7 mouse cellular contexts compared by ENCODE assay signal in the genomic region with DNA sequence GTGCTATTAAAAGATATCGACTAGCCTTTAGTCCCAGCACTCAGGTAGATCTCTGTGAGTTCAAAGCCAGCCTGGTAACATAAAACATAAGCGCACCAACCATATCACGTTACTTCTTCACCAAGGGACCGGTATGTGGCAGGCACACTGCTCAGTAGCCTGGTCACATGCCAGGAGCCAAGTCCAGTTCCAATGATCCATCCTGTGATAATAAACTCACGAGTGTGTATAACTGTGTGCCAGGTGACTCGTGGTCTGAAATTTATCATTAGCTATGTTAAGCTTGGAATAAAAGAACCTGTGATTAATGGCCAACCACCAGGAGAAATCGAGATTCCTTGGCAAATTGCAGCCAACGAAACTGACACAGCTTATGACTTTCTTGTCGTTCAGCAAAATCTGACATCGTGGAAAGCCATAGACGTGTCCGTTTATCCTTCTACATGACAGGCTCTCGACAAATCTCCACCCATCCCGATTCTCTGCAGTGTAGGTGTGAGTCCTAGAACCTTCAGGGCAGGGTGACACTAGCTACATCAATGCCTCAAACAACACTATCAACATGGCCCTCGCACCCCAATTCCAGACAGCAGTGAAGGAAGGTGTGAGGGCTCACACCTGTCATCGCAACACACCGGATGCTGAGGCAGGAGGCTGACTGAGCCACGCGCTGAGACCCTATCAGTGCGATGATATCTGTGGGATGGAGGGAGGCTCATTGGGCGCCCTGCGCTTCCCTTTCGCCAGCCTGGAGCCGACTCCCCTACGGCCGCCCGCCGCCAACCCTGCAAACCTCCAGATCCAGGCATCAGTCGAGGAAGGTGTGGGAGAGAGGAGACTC. TPM values are rescaled to one million over a fixed set of nuclear protein-coding genes. Genes with fewer than 3 reads are reported as not detected.
A peak's percentile ranks its signal among the peaks of the same experiment; 100 is the strongest.
DNase-seq lines count a peak whose midpoint lies in the region; ATAC-seq and TF ChIP-seq lines count a peak whose summit lies in the region.

No protein-coding gene starts in this region.

- peak overlapping the region; percentile 53 for H3K27ac ChIP-seq in spleen, adult 2 months (ENCODE audit: insufficient read depth, low read length)
- no peak overlapping the region for H3K27ac ChIP-seq in embryonic facial prominence, embryonic 11.5 days (replicated peaks; ENCODE audit: low read depth, low read length)
- peak overlapping the region; percentile 59 for H3K27ac ChIP-seq in intestine, embryonic 15.5 days
- H3K27ac ChIP-seq in macrophage: no peak overlapping the region

- H3K27me3 ChIP-seq in spleen, adult 2 months (ENCODE audit: control insufficient read depth, insufficient read depth, low read length): no peaks in the 10 kb centered on the region
- H3K27me3 ChIP-seq in embryonic facial prominence, embryonic 11.5 days (ENCODE audit: control insufficient read depth, insufficient read depth, low read length): no peaks in the 10 kb centered on the region
- peaks cover 10% of the 10 kb centered on the region; the same call in 1 of the 2 replicates for H3K27me3 ChIP-seq in intestine, embryonic 15.5 days (replicated peaks)

- DNase-seq in spleen, adult 2 months (ENCODE audit: low read depth in 1 of 2, low spot score in 2 of 2): no peak
- no peak for DNase-seq in spleen, postnatal 4 days (ENCODE audit: low spot score in 2 of 2)
- DNase-seq in embryonic facial prominence, embryonic 11.5 days (ENCODE audit: low spot score): no peak
- DNase-seq in right cerebral cortex, adult 2 months (ENCODE audit: low spot score in 2 of 2): no peak
- no peak for DNase-seq in thymus, postnatal 0 days (ENCODE audit: low spot score)

- H3K4me2 ChIP-seq in embryonic facial prominence, embryonic 11.5 days (ENCODE audit: low read depth, low read length): peak overlapping the region; percentile 66
- H3K4me2 ChIP-seq in intestine, embryonic 15.5 days (replicated peaks): peak overlapping the region; percentile 90

- peaks cover 10% of the 10 kb centered on the region; the same call in 1 of the 2 replicates for H3K4me1 ChIP-seq in spleen, adult 2 months (ENCODE audit: control insufficient read depth, insufficient read depth, insufficient read length)
- H3K4me1 ChIP-seq in embryonic facial prominence, embryonic 11.5 days (ENCODE audit: control insufficient read depth, insufficient read depth, low read length): no peaks in the 10 kb centered on the region
- 0 out of 2 replicates have a peak, but pooled peaks cover 5% of the 10 kb centered on the region for H3K4me1 ChIP-seq in intestine, embryonic 15.5 days (replicated peaks)

- 32% methylated on average over 29 of the region's 29 CpGs for WGBS in spleen, adult 2 months
- WGBS in embryonic facial prominence, embryonic 11.5 days: 33% methylated on average over 29 of the region's 29 CpGs
- WGBS in intestine, embryonic 15.5 days: 24% methylated on average over 29 of the region's 29 CpGs
- 34% methylated on average over 29 of the region's 29 CpGs for WGBS in macrophage (ENCODE audit: missing documents)

- H3K4me3 ChIP-seq in spleen, adult 2 months (ENCODE audit: extremely low read depth, insufficient read depth, insufficient read length): peak overlapping the region; percentile 73
- H3K4me3 ChIP-seq in embryonic facial prominence, embryonic 11.5 days (ENCODE audit: low read depth, low read length): peak overlapping the region; percentile 49
- peak overlapping the region; percentile 64 for H3K4me3 ChIP-seq in intestine, embryonic 15.5 days (replicated peaks)
- peak overlapping the region; percentile 67 for H3K4me3 ChIP-seq in macrophage (ENCODE audit: inconsistent target)

- TF ChIP-seq CTCF in spleen, adult 2 months (IDR thresholded peaks at IDR 0.05; ENCODE audit: extremely low read depth, insufficient read depth, insufficient read length, insufficient replicate concordance): no peak

- peaks cover 7% of the 10 kb centered on the region for H3K36me3 ChIP-seq in spleen, adult 2 months (ENCODE audit: control insufficient read depth, insufficient read depth, low read length)
- H3K36me3 ChIP-seq in embryonic facial prominence, embryonic 11.5 days (replicated peaks; ENCODE audit: control insufficient read depth, insufficient read depth, low read depth, low read length): no peaks in the 10 kb centered on the region
- 0 out of 2 replicates have a peak, but pooled peaks cover 3% of the 10 kb centered on the region for H3K36me3 ChIP-seq in intestine, embryonic 15.5 days
- peaks cover 11% of the 10 kb centered on the region; the same call in 1 of the 2 replicates for H3K36me3 ChIP-seq in macrophage (ENCODE audit: inconsistent target)

- no peaks in the 10 kb centered on the region for H3K79me2 ChIP-seq in macrophage (ENCODE audit: inconsistent target)

- no peak; the same call in none of the 2 replicates for ATAC-seq in embryonic facial prominence, embryonic 11.5 days (replicated peaks; ENCODE audit: insufficient number of reproducible peaks, low FRiP score, low TSS enrichment, low read depth)
- peak; percentile 78 for ATAC-seq in intestine, embryonic 15.5 days

- no peak for TF ChIP-seq POLR2A in spleen, adult 2 months (IDR thresholded peaks at IDR 0.05; ENCODE audit: low read depth, low read length)

- peak overlapping the region; percentile 79 for H3K9ac ChIP-seq in embryonic facial prominence, embryonic 11.5 days (replicated peaks; ENCODE audit: low read length)
- H3K9ac ChIP-seq in intestine, embryonic 15.5 days: peak overlapping the region; percentile 73

- no peaks in the 10 kb centered on the region for H3K9me3 ChIP-seq in embryonic facial prominence, embryonic 11.5 days (replicated peaks; ENCODE audit: control insufficient read depth, low read length)
- H3K9me3 ChIP-seq in intestine, embryonic 15.5 days: no peaks in the 10 kb centered on the region

RNA-seq across cellular contexts. Expression of a gene that starts 0.5 kb away (rescaled TPM):
- 6.5 and 8.2 TPM in 2 replicates for polyA plus RNA-seq in spleen, adult 2 months (2012; rRNA removed)
- 10.7 and 15.2 TPM in 2 replicates for polyA plus RNA-seq in embryonic facial prominence, embryonic 11.5 days (2014; fragmentation: Nextera tagmentation; extraction: Ambion mirVana)
- polyA plus RNA-seq in intestine, embryonic 15.5 days (2015; fragmentation: Nextera tagmentation; extraction: Ambion mirVana): 6.0 and 7.5 TPM in 2 replicates
- 10 to 100 TPM in 2 of 26 experiments, 1 to 10 TPM in 17, under 1 TPM in 2, not detected in 5; 0.53 to 11.8 (median 4.6) TPM for total RNA-seq in macrophage (2018; cell fraction: chromatin; rRNA removed)
- 1 to 10 TPM in 15 of 26 experiments, under 1 TPM in 11; 0.24 to 2.2 (median 1.3) TPM for total RNA-seq in macrophage (2018; cell fraction: cytosol; rRNA removed)
- 1 to 10 TPM in 13 of 26 experiments, under 1 TPM in 8, not detected in 5; 0.58 to 6.2 (median 1.6) TPM for total RNA-seq in macrophage (2018; cell fraction: nucleus; rRNA removed)
- 1.0 to 2.1 TPM (median 1.5 TPM) in 3 replicates for polyA plus RNA-seq in macrophage (2018)
- 4.6 and 5.5 TPM in 2 replicates for polyA plus RNA-seq in thymus, postnatal 0 days (2015; fragmentation: Nextera tagmentation; extraction: Ambion mirVana)

RNA-seq across cellular contexts. Expression of a gene that starts 14.9 kb away (rescaled TPM):
- polyA plus RNA-seq in spleen, adult 2 months (2012; rRNA removed): 3.1 and 4.7 TPM in 2 replicates
- 48.0 and 58.8 TPM in 2 replicates for polyA plus RNA-seq in embryonic facial prominence, embryonic 11.5 days (2014; fragmentation: Nextera tagmentation; extraction: Ambion mirVana)
- 23.6 and 24.6 TPM in 2 replicates for polyA plus RNA-seq in intestine, embryonic 15.5 days (2015; fragmentation: Nextera tagmentation; extraction: Ambion mirVana)
- total RNA-seq in macrophage (2018; cell fraction: chromatin; rRNA removed): 10 to 100 TPM in 18 of 26 experiments, 1 to 10 TPM in 8; 2.3 to 38.1 (median 15.0) TPM
- total RNA-seq in macrophage (2018; cell fraction: cytosol; rRNA removed): 1 to 10 TPM in 25 of 26 experiments, under 1 TPM in 1; 0.72 to 7.8 (median 4.6) TPM
- 10 to 100 TPM in 11 of 26 experiments, 1 to 10 TPM in 15; 1.0 to 29.1 (median 6.0) TPM for total RNA-seq in macrophage (2018; cell fraction: nucleus; rRNA removed)
- polyA plus RNA-seq in macrophage (2018): 5.6 to 8.2 TPM (median 7.2 TPM) in 3 replicates
- 26.2 and 26.8 TPM in 2 replicates for polyA plus RNA-seq in thymus, postnatal 0 days (2015; fragmentation: Nextera tagmentation; extraction: Ambion mirVana)

RNA-seq across cellular contexts. Expression of a gene that starts 17.8 kb away (rescaled TPM):
- 0.18 and 0.26 TPM in 2 replicates for polyA plus RNA-seq in spleen, adult 2 months (2012; rRNA removed)
- not detected in 2 replicates for polyA plus RNA-seq in embryonic facial prominence, embryonic 11.5 days (2014; fragmentation: Nextera tagmentation; extraction: Ambion mirVana)
- polyA plus RNA-seq in intestine, embryonic 15.5 days (2015; fragmentation: Nextera tagmentation; extraction: Ambion mirVana): 0.18 and 0.27 TPM in 2 replicates
- not detected for total RNA-seq in macrophage (2018; cell fraction: chromatin; rRNA removed)
- total RNA-seq in macrophage (2018; cell fraction: cytosol; rRNA removed): under 1 TPM in 1 of 26 experiments, not detected in 25; 0.17 TPM
- not detected for total RNA-seq in macrophage (2018; cell fraction: nucleus; rRNA removed)
- polyA plus RNA-seq in macrophage (2018): not detected in 3 replicates
- polyA plus RNA-seq in thymus, postnatal 0 days (2015; fragmentation: Nextera tagmentation; extraction: Ambion mirVana): not detected in 2 replicates

RNA-seq across cellular contexts. Expression of a gene that starts 33.0 kb away (rescaled TPM):
- polyA plus RNA-seq in spleen, adult 2 months (2012; rRNA removed): not detected in 2 replicates
- polyA plus RNA-seq in embryonic facial prominence, embryonic 11.5 days (2014; fragmentation: Nextera tagmentation; extraction: Ambion mirVana): not detected in 2 replicates
- polyA plus RNA-seq in intestine, embryonic 15.5 days (2015; fragmentation: Nextera tagmentation; extraction: Ambion mirVana): not detected in 2 replicates
- not detected for total RNA-seq in macrophage (2018; cell fraction: chromatin; rRNA removed)
- not detected for total RNA-seq in macrophage (2018; cell fraction: cytosol; rRNA removed)
- not detected for total RNA-seq in macrophage (2018; cell fraction: nucleus; rRNA removed)
- not detected in 3 replicates for polyA plus RNA-seq in macrophage (2018)
- polyA plus RNA-seq in thymus, postnatal 0 days (2015; fragmentation: Nextera tagmentation; extraction: Ambion mirVana): 0.05 TPM in 1 of 2 replicates, not detected in the other

RNA-seq across cellular contexts. Expression of a gene that starts 45.7 kb away (rescaled TPM):
- polyA plus RNA-seq in spleen, adult 2 months (2012; rRNA removed): 0.18 and 0.49 TPM in 2 replicates
- polyA plus RNA-seq in embryonic facial prominence, embryonic 11.5 days (2014; fragmentation: Nextera tagmentation; extraction: Ambion mirVana): 9.8 and 11.7 TPM in 2 replicates
- polyA plus RNA-seq in intestine, embryonic 15.5 days (2015; fragmentation: Nextera tagmentation; extraction: Ambion mirVana): 5.4 and 6.1 TPM in 2 replicates
- total RNA-seq in macrophage (2018; cell fraction: chromatin; rRNA removed): 1 to 10 TPM in 7 of 26 experiments, under 1 TPM in 15, not detected in 4; 0.18 to 2.7 (median 0.80) TPM
- under 1 TPM; 0.09 to 0.82 (median 0.44) TPM for total RNA-seq in macrophage (2018; cell fraction: cytosol; rRNA removed)
- total RNA-seq in macrophage (2018; cell fraction: nucleus; rRNA removed): 1 to 10 TPM in 3 of 26 experiments, under 1 TPM in 20, not detected in 3; 0.20 to 8.6 (median 0.44) TPM
- 0.32 to 0.66 TPM (median 0.48 TPM) in 3 replicates for polyA plus RNA-seq in macrophage (2018)
- polyA plus RNA-seq in thymus, postnatal 0 days (2015; fragmentation: Nextera tagmentation; extraction: Ambion mirVana): 3.9 and 5.0 TPM in 2 replicates

Comparison
In these comparisons a context has a peak if more than half of its experiments do, and no peak if none do; other contexts are left out.
1. H3K27ac ChIP-seq: peak in spleen, adult 2 months (single experiment) and intestine, embryonic 15.5 days (single experiment); none in embryonic facial prominence, embryonic 11.5 days (single experiment) and macrophage (single experiment).
2. Peak in every context shown above with its lines, with median percentiles within 50 percentile points of each other: H3K4me3 ChIP-seq.